Mouse (Mus musculus) liver, embryonic 11.5 days (tissue): ENCODE measurements around the gene Zfp383. TPM values are rescaled to one million over a fixed set of nuclear protein-coding genes. Genes with fewer than 3 reads are reported as not detected.

Experiments used
- ATAC-seq: fragments of 200-750 bp; cut with Nextera tagmentation; replicated peaks from 2 replicates; pipeline ENCODE4 v1.8.0; 2017; ENCODE audit warnings: moderate number of reproducible peaks, mild to moderate bottlenecking, moderate TSS enrichment, moderate library complexity; ENCODE audit not compliant: low FRiP score
- DNase-seq: peaks from one replicate; pipeline ENCODE4 v3.0.0-alpha.2; 2017; ENCODE audit warnings: low spot score
- H3K27ac ChIP-seq: fragments of 300-500 bp; sonication (generic); 2 replicates; pipeline ENCODE4 v1.5.1; 2014; ENCODE audit warnings: mild to moderate bottlenecking, low read depth, low read length, control low read depth
- H3K27me3 ChIP-seq: fragments of 300-500 bp; sonication (generic); replicated peaks from 2 replicates; pipeline ENCODE4 v1.6.1; 2014; ENCODE audit warnings: low read length, mixed read lengths; ENCODE audit not compliant: control insufficient read depth, insufficient read depth
- H3K36me3 ChIP-seq: fragments of 300-500 bp; sonication (generic); 2 replicates; pipeline ENCODE4 v1.6.1; 2014; ENCODE audit warnings: mild to moderate bottlenecking, low read length, moderate library complexity, mixed read lengths; ENCODE audit not compliant: control insufficient read depth, insufficient read depth
- H3K4me1 ChIP-seq: fragments of 300-500 bp; sonication (generic); replicated peaks from 2 replicates; pipeline ENCODE4 v1.6.1; 2014; ENCODE audit warnings: low read length, mixed read lengths; ENCODE audit not compliant: control insufficient read depth, insufficient read depth
- H3K4me2 ChIP-seq: fragments of 300-500 bp; sonication (generic); 2 replicates; pipeline ENCODE4 v1.6.1; 2014; ENCODE audit warnings: mild to moderate bottlenecking, control low read depth, moderate library complexity
- H3K4me3 ChIP-seq: fragments of 300-500 bp; sonication (generic); 2 replicates; pipeline ENCODE4 v1.5.1; 2014; ENCODE audit warnings: low read depth, low read length, control low read depth
- H3K9ac ChIP-seq: fragments of 300-500 bp; sonication (generic); 2 replicates; pipeline ENCODE4 v1.6.1; 2014; ENCODE audit warnings: low read depth, low read length, control low read depth
- H3K9me3 ChIP-seq: fragments of 300-500 bp; sonication (generic); 2 replicates; pipeline ENCODE4 v1.6.1; 2016; ENCODE audit warnings: low read length, inconsistent platforms, mixed read lengths; ENCODE audit not compliant: control insufficient read depth
- WGBS: fragments of 180-500 bp; shearing (Covaris S2); extraction: QIAGEN DNeasy Blood & Tissue Kit; methylation state at CpG from one replicate; pipeline ENCODE4 v1.1.7; 2014; 5-methylcytosine and 5-hydroxymethylcytosine counted together
- polyA plus RNA-seq: library from polyadenylated mRNA; unstranded; fragments of >200 nt; fragmentation: Nextera tagmentation; extraction: Ambion mirVana; gene quantifications from 2 replicates; pipeline ENCODE4 v1.2.1, GENCODE M21; 2014

Zfp383 gene
- polyA plus RNA-seq, 1 experiment from 2014 or later, result 2.2 TPM

DNA sequence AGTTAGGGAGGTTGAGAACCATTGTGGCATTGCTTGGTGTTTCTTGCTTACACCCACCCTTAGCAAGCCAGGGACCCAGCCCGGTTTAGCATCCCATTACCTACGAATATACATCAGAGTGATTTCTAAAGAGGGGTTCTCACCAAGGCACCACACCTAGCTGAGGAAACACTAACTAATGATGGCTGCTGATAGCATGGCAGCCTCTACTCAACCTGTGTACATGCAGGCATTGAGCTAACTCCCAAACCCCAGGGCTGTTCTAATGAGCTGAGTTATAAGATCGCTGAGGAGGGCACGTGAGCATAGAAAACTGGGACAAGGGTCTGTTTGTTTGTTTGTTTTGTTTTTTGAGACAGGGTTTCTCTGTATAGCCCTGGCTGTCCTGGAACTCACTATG is 15.3 kb upstream of the Zfp383 start:
- H3K9ac ChIP-seq, result no peak overlapping the region
- WGBS, result 88% methylated on average over 4 of the region's 4 CpGs

DNA sequence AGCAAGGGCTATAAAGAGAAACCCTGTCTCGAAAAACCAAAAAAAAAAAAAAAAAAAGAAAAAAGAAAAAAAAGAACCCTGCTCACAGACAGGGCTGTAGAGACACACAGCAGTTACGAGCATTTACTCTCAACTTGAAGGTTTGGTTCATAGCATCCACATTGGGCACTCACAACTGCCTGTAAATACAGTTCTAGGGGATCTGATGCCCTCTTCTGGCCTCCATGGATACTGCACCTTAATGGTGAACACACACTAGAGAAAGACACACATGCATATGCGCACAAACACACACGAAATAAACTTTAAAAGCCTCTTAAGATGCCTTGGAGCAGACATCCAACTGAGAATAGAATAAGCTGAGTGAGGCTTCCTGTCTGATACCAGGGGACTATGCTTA is 9.7 kb upstream of the Zfp383 start:
- Histone ChIP-seq H3K4me2 (no peak overlapping the region), H3K4me3 (no peak overlapping the region), H3K4me1 (no peaks in the 10 kb centered on the region), H3K36me3 (peaks cover 62% of the 10 kb centered on the region), H3K9me3 (peaks cover 29% of the 10 kb centered on the region), H3K27ac (no peak overlapping the region), H3K27me3 (no peaks in the 10 kb centered on the region), H3K9ac (no peak overlapping the region)
- ATAC-seq (no peak), DNase-seq (no peak)
- 91% methylated on average over 4 of the region's 4 CpGs for WGBS

More for the DNA sequence above, 15.3 kb upstream of the Zfp383 start:
- DNase-seq (no peak), ATAC-seq (no peak)
- H3K4me1 ChIP-seq, result no peaks in the 10 kb centered on the region
- H3K36me3 ChIP-seq, result peaks cover 43% of the 10 kb centered on the region
- H3K27me3 ChIP-seq, result no peaks in the 10 kb centered on the region
- peaks cover 29% of the 10 kb centered on the region for H3K9me3 ChIP-seq
- H3K27ac ChIP-seq, result no peak overlapping the region
- no peak overlapping the region for H3K4me2 ChIP-seq
- H3K4me3 ChIP-seq, result no peak overlapping the region

DNA sequence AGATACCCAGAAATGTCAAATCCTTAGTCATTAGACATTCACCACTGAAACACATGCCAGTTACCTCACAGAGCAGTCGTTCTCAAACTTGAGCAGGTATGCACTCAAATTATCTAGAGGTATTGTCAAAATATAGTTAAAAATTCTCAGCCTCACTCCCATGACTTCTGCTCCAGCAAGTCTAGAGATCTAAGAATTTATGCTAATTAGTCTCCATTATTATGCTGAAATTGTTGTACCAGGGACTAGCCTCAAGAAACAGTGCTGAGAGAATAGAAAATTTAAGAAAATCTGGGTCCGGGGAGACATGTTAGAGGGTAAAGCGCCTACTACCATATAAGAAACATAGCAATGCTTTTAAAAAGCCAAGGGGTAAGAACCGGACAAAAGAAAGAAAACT is 3.9 kb upstream of the Zfp383 start:
- Histone ChIP-seq H3K4me2 (no peak overlapping the region), H3K27me3 (no peaks in the 10 kb centered on the region), H3K4me3 (no peak overlapping the region), H3K36me3 (peaks cover 19% of the 10 kb centered on the region), H3K27ac (no peak overlapping the region), H3K9me3 (no peaks in the 10 kb centered on the region), H3K4me1 (peaks cover 3% of the 10 kb centered on the region; the same call in 1 of the 2 replicates), H3K9ac (no peak overlapping the region)
- ATAC-seq, result no peak
- WGBS, result 93% methylated on average over 4 of the region's 4 CpGs
- DNase-seq, result no peak

GRCm38 (mm10) chr7:29905966-29906681 is 1.9 kb upstream of the Zfp383 start, which contains the start of gene Zfp27:
Gene Zfp27, minus strand, starts transcription at chr7:29906572.
- Histone ChIP-seq H3K9me3 (no peaks in the 10 kb centered on the region), H3K36me3 (peaks cover 8% of the 10 kb centered on the region; the same call in 1 of the 2 replicates), H3K4me1 (peaks cover 3% of the 10 kb centered on the region; the same call in 1 of the 2 replicates), H3K27ac (peak within 1 kb of the TSS; percentile 91), H3K27me3 (no peaks in the 10 kb centered on the region), H3K4me3 (peak within 1 kb of the TSS; percentile 66), H3K4me2 (peak within 1 kb of the TSS; percentile 86), H3K9ac (peak within 1 kb of the TSS; percentile 81)
- WGBS, result under 1% methylated on average over 22 of the region's 22 CpGs
- peak; percentile 74 for DNase-seq
- peak; percentile 73 for ATAC-seq

- Histone ChIP-seq H3K9ac (peak overlapping the region; percentile 81), H3K36me3 (peaks cover 8% of the 10 kb centered on the region; the same call in 1 of the 2 replicates), H3K4me2 (peak overlapping the region; percentile 86), H3K27me3 (no peaks in the 10 kb centered on the region), H3K4me1 (peaks cover 3% of the 10 kb centered on the region; the same call in 1 of the 2 replicates), H3K27ac (peak overlapping the region; percentile 91), H3K4me3 (peak overlapping the region; percentile 66), H3K9me3 (no peaks in the 10 kb centered on the region)
- no peak for DNase-seq
- ATAC-seq, result no peak
- 23% methylated on average over 8 of the region's 8 CpGs for WGBS
Measured at GRCm38 (mm10) chr7:29906682-29907058, 1.4 kb upstream of the Zfp383 start.

- ATAC-seq (no peak), DNase-seq (no peak)
- peaks cover 3% of the 10 kb centered on the region; the same call in 1 of the 2 replicates for H3K4me1 ChIP-seq
- 86% methylated on average over 5 of the region's 5 CpGs for WGBS
- H3K4me3 ChIP-seq, result no peak overlapping the region
- no peak overlapping the region for H3K27ac ChIP-seq
- no peak overlapping the region for H3K9ac ChIP-seq
- no peaks in the 10 kb centered on the region for H3K9me3 ChIP-seq
- H3K27me3 ChIP-seq, result no peaks in the 10 kb centered on the region
- H3K4me2 ChIP-seq, result no peak overlapping the region; the same call in 1 of the 2 replicates
- H3K36me3 ChIP-seq, result peaks cover 11% of the 10 kb centered on the region; the same call in 1 of the 2 replicates
Measured at GRCm38 (mm10) chr7:29907206-29907605, 817 bp upstream of the Zfp383 start.

GRCm38 (mm10) chr7:29910252-29910651 is 2.2 kb downstream of the Zfp383 start:
- H3K27me3 ChIP-seq, result no peaks in the 10 kb centered on the region
- peaks cover 22% of the 10 kb centered on the region for H3K36me3 ChIP-seq
- H3K27ac ChIP-seq, result no peak overlapping the region
- H3K9me3 ChIP-seq, result no peaks in the 10 kb centered on the region
- no peak overlapping the region for H3K4me3 ChIP-seq
- peaks cover 3% of the 10 kb centered on the region; the same call in 1 of the 2 replicates for H3K4me1 ChIP-seq
- DNase-seq, result no peak
- no peak overlapping the region for H3K9ac ChIP-seq
- WGBS, result 75% methylated on average over 2 of the region's 2 CpGs
- no peak overlapping the region for H3K4me2 ChIP-seq
- no peak for ATAC-seq

- Histone ChIP-seq H3K9ac (no peak overlapping the region), H3K4me3 (no peak overlapping the region), H3K4me1 (no peaks in the 10 kb centered on the region), H3K36me3 (peaks cover 28% of the 10 kb centered on the region), H3K4me2 (no peak overlapping the region), H3K9me3 (no peaks in the 10 kb centered on the region), H3K27me3 (no peaks in the 10 kb centered on the region), H3K27ac (no peak overlapping the region)
- 88% methylated on average over 13 of the region's 13 CpGs for WGBS
- ATAC-seq, result no peak
- no peak for DNase-seq
Measured at GRCm38 (mm10) chr7:29912172-29912571, 4.1 kb downstream of the Zfp383 start.
